Mouse (Mus musculus) telencephalon, adult 2 months (tissue): ENCODE measurements around the gene Cdk2.
A peak's percentile ranks its signal among the peaks of the same experiment; 100 is the strongest.

Source experiments
- DNase-seq: peaks from one replicate; pipeline ENCODE4 v3.0.0-alpha.2; 2011; ENCODE audit warnings: low read depth, low spot score

Cdk2 gene

GRCm38 (mm10) chr10:128703895-128704294 is 936 bp downstream of the Cdk2 start, which contains the start of gene Pmel:
Gene Pmel (plus strand): TSS chr10:128704195.
- DNase-seq, result no peak

- no peak for DNase-seq
Measured at GRCm38 (mm10) chr10:128702328-128703007, 2.4 kb downstream of the Cdk2 start.

GRCm38 (mm10) chr10:128700712-128701111 is 4.1 kb downstream of the Cdk2 start:
- no peak for DNase-seq

- DNase-seq, result no peak
Measured at GRCm38 (mm10) chr10:128699611-128700010, 5.2 kb downstream of the Cdk2 start.

- DNase-seq, result no peak
Measured at GRCm38 (mm10) chr10:128699006-128699405, 5.8 kb downstream of the Cdk2 start.

- DNase-seq, result no peak
Measured at GRCm38 (mm10) chr10:128697072-128697725, 7.6 kb downstream of the Cdk2 start.

GRCm38 (mm10) chr10:128695992-128696807 is 8.6 kb downstream of the Cdk2 start, which contains the start of gene Rab5b:
Gene Rab5b (minus strand): TSS chr10:128696264.
- peak; percentile 100 for DNase-seq

GRCm38 (mm10) chr10:128695411-128695991 is 9.3 kb downstream of the Cdk2 start:
- no peak for DNase-seq

- DNase-seq, result no peak
Measured at GRCm38 (mm10) chr10:128674469-128675008, 30.3 kb downstream of the Cdk2 start.

- DNase-seq, result peak; percentile 50
Measured at GRCm38 (mm10) chr10:128673763-128674468, 30.9 kb downstream of the Cdk2 start, which contains the start of gene Suox. Gene Suox (minus strand): TSS chr10:128674073.

GRCm38 (mm10) chr10:128671148-128671547 is 33.7 kb downstream of the Cdk2 start:
- DNase-seq, result no peak

GRCm38 (mm10) chr10:128668790-128669672 is 35.8 kb downstream of the Cdk2 start:
- DNase-seq, result no peak

GRCm38 (mm10) chr10:128665806-128666205 is 39.0 kb downstream of the Cdk2 start:
- DNase-seq, result no peak

GRCm38 (mm10) chr10:128665307-128665706 is 39.5 kb downstream of the Cdk2 start:
- no peak for DNase-seq

GRCm38 (mm10) chr10:128664808-128665207 is 40.0 kb downstream of the Cdk2 start:
- no peak for DNase-seq

GRCm38 (mm10) chr10:128663441-128664220 is 41.2 kb downstream of the Cdk2 start:
- no peak for DNase-seq

- no peak for DNase-seq
Measured at GRCm38 (mm10) chr10:128662465-128662864, 42.4 kb downstream of the Cdk2 start.

GRCm38 (mm10) chr10:128659490-128659889 is 45.3 kb downstream of the Cdk2 start:
- no peak for DNase-seq

GRCm38 (mm10) chr10:128657844-128658243 is 47.0 kb downstream of the Cdk2 start:
- no peak for DNase-seq
